Mouse (Mus musculus) adrenal gland (tissue): ENCODE measurements around the gene 1700016C15Rik.

Experiments used
- intact Hi-C: fragments of 180-260 bp; cut with DNase I; formaldehyde crosslinking; loops from one replicate; pipeline ENCODE4 v1.15.1; 2025

1700016C15Rik gene

DNA sequence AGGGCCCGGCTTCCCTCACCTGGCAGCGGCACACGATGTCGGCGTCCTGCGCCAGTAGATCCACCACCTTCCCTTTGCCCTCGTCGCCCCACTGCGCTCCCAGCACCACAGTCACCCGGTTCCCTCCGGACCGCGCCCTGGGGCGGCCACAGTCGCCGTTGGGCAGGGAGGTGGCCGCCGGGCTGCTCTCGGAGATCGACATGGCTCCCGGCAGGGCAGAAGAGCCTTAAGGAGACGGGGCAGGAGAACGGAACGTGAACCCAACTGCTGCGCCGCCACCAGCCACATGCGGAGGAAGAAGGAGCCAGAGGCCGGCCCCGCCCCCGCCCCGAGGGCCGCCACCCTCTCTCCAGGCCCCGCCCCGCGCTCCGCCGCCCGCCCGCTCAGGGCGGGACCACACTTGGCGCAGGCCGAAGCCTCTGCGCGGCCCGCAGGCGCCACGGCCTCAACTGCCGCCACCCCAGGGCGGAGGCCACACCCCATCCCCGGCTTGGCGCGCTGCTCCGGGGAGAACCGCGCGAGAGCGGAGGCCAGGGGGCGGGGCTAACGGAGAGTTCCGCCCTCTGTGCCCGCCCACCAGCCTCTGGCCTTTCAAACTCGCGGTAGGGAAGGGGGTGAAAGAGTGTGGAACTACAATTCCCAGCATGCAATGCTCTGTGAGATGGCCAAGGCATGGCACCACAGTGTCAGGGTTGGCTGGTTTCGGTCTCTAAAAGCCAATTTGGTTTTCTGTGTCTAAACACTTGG is 66.8 kb downstream of the 1700016C15Rik start, which contains the start of gene Adss:
Gene Adss (minus strand): TSS at position 319 of the 747 bp plus-strand sequence.
- intact Hi-C loops: loop anchor here (10.0 kb wide), 1 partner anchor 352 kb away; the partner anchor contains the start of gene Zbtb18

DNA sequence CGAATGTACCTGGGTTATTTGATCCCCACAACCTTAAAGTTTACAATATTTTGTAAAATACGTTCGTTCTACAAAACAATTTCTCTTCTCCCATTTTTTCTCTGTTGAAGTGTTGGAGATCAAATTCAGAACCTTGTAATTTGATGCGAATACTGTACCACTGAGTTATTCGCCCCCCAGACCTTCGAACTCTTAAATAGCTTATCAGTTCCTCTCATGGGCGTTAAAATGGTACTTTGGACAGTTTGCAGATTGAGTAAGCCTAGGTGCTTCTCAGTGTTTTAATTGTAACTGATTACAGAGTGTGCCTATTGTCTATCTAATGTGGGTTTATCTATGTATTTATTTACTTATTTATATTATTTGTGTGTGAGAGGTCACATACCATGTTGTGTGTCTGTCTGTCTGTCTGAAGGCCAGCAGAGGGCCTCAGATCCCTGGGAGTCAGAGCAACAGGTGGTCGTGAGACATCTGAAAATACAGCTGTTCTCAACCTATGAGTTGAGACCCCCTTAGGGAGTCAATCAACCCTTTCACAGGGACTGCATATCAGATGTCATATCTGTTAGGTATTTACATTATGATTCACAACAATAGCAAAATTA is 67.6 kb downstream of the 1700016C15Rik start:
- intact Hi-C loops: loop anchor here (10.0 kb wide), 1 partner anchor 352 kb away; the partner anchor contains the start of gene Zbtb18
